ENCODE assay signal across 7 mouse cellular contexts in the genomic region with DNA sequence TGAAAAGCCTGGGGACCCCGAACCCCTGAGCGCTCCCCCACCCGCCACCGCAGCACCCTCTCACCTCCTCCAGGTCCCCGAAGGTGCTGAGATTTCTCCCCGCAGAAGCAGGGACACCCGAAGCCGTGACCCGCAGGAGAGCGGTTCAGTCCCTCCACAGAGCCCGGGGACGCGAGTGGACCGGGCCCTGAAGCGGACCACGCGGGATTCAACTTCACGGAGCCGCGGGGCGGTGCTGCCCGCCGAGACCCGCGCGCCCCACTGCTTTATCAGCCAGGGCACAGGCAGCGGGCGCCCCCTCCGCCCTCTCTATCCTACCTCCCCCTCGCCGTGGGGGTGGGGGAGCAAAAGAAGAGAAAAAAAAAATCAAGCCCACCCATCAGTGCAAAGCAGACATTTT. TPM values are rescaled to one million over a fixed set of nuclear protein-coding genes. Genes with fewer than 3 reads are reported as not detected.
DNase-seq lines count a peak whose midpoint lies in the region; ATAC-seq and TF ChIP-seq lines count a peak whose summit lies in the region.

No protein-coding gene starts in this region.

- no peak for DNase-seq in kidney, postnatal 0 days (ENCODE audit: low spot score)
- no peak for DNase-seq in kidney, adult 18-20 months
- DNase-seq in cerebellum, postnatal 25 days: peak; percentile 46 to 52
- DNase-seq in forebrain, postnatal 0 days: no peak
- no peak for DNase-seq in spleen, postnatal 10 days (ENCODE audit: low spot score in 2 of 2)

- peak overlapping the region; percentile 97 for H3K4me2 ChIP-seq in kidney, postnatal 0 days (ENCODE audit: low read length)
- H3K4me2 ChIP-seq in forebrain, postnatal 0 days (ENCODE audit: low read depth): peak overlapping the region; percentile 83
- peak overlapping the region; percentile 44 for H3K4me2 ChIP-seq in liver, embryonic 16.5 days (ENCODE audit: low read depth, low read length)

- no peak for TF ChIP-seq CTCF in kidney, postnatal 0 days (IDR thresholded peaks at IDR 0.05; ENCODE audit: low read depth)
- TF ChIP-seq CTCF in forebrain, postnatal 0 days (IDR thresholded peaks at IDR 0.05; ENCODE audit: low read depth): no peak

- peak overlapping the region; percentile 46 for H3K4me3 ChIP-seq in kidney, postnatal 0 days (replicated peaks; ENCODE audit: low read depth, low read length)
- H3K4me3 ChIP-seq in forebrain, postnatal 0 days (ENCODE audit: low read depth, low read length): peak overlapping the region; percentile 79
- H3K4me3 ChIP-seq in liver, embryonic 16.5 days (ENCODE audit: low read depth, low read length): peak overlapping the region; percentile 33

- no peak overlapping the region for H3K27ac ChIP-seq in kidney, postnatal 0 days
- peak overlapping the region; percentile 75 for H3K27ac ChIP-seq in forebrain, postnatal 0 days (ENCODE audit: low read depth, low read length)
- no peak overlapping the region for H3K27ac ChIP-seq in liver, embryonic 16.5 days (ENCODE audit: low read length)

- no peak for ATAC-seq in kidney, postnatal 0 days (replicated peaks; ENCODE audit: low FRiP score, low read depth)
- peak; percentile 38 for ATAC-seq in forebrain, postnatal 0 days
- ATAC-seq in liver, embryonic 16.5 days (ENCODE audit: low read depth): no peak
- no peak for ATAC-seq in megakaryocyte, adult 5-6 weeks (ENCODE audit: poor library complexity, severe bottlenecking)

- no peaks in the 10 kb centered on the region for H3K27me3 ChIP-seq in kidney, postnatal 0 days (ENCODE audit: insufficient read depth, low read length)
- H3K27me3 ChIP-seq in forebrain, postnatal 0 days (ENCODE audit: insufficient read depth, low read length): no peaks in the 10 kb centered on the region
- H3K27me3 ChIP-seq in liver, embryonic 16.5 days (ENCODE audit: control insufficient read depth, insufficient read depth, low read depth, low read length): peaks cover 34% of the 10 kb centered on the region

- under 1% methylated on average over 30 of the region's 31 CpGs for WGBS in kidney, postnatal 0 days
- WGBS in forebrain, postnatal 0 days: 1% methylated on average over 31 of the region's 31 CpGs
- 1% methylated on average over 31 of the region's 31 CpGs for WGBS in liver, embryonic 16.5 days (ENCODE audit: insufficient replicate concordance)

- no peaks in the 10 kb centered on the region for H3K9me3 ChIP-seq in kidney, postnatal 0 days (replicated peaks; ENCODE audit: low read length)
- H3K9me3 ChIP-seq in forebrain, postnatal 0 days (ENCODE audit: low read length): no peaks in the 10 kb centered on the region
- no peaks in the 10 kb centered on the region for H3K9me3 ChIP-seq in liver, embryonic 16.5 days (replicated peaks; ENCODE audit: control insufficient read depth, low read length)

- H3K4me1 ChIP-seq in kidney, postnatal 0 days (replicated peaks; ENCODE audit: insufficient read depth, low read length): no peaks in the 10 kb centered on the region; the same call in 1 of the 2 replicates
- H3K4me1 ChIP-seq in forebrain, postnatal 0 days (ENCODE audit: insufficient read depth): no peaks in the 10 kb centered on the region
- no peaks in the 10 kb centered on the region for H3K4me1 ChIP-seq in liver, embryonic 16.5 days (ENCODE audit: control insufficient read depth, low read depth, low read length)

- H3K9ac ChIP-seq in kidney, postnatal 0 days (ENCODE audit: low read depth, low read length): peak overlapping the region; percentile 37; the same call in 1 of the 2 replicates
- peak overlapping the region; percentile 87 for H3K9ac ChIP-seq in forebrain, postnatal 0 days
- no peak overlapping the region for H3K9ac ChIP-seq in liver, embryonic 16.5 days (ENCODE audit: low read depth, low read length)

- no peaks in the 10 kb centered on the region for H3K36me3 ChIP-seq in kidney, postnatal 0 days (ENCODE audit: insufficient read depth, low read length)
- no peaks in the 10 kb centered on the region for H3K36me3 ChIP-seq in forebrain, postnatal 0 days (ENCODE audit: insufficient read depth)
- H3K36me3 ChIP-seq in liver, embryonic 16.5 days (ENCODE audit: control insufficient read depth, insufficient read depth): no peaks in the 10 kb centered on the region

RNA-seq across cellular contexts. Expression of a gene that starts 0.4 kb away (rescaled TPM):
- polyA plus RNA-seq in kidney, postnatal 0 days (2015; fragmentation: Nextera tagmentation; extraction: Ambion mirVana): 0.36 and 0.64 TPM in 2 replicates
- 28.3 and 35.7 TPM in 2 replicates for total RNA-seq in forebrain, postnatal 0 days (2014; rRNA removed)
- polyA plus RNA-seq in forebrain, postnatal 0 days (2015; fragmentation: Nextera tagmentation; extraction: Ambion mirVana): 18.7 and 34.5 TPM in 2 replicates
- 0.04 TPM in 1 of 2 replicates, not detected in the other for polyA plus RNA-seq in liver, embryonic 16.5 days (2015; fragmentation: Nextera tagmentation; extraction: Ambion mirVana)
- not detected in 2 replicates for total RNA-seq in megakaryocyte, adult 5-6 weeks (2015)
- total RNA-seq in megakaryocyte, adult 5-6 weeks (2017): not detected in 2 replicates

Comparison
In these comparisons a context has a peak if more than half of its experiments do, and no peak if none do; other contexts are left out.
1. DNase-seq: peak in cerebellum, postnatal 25 days (2 of 2); none in kidney, postnatal 0 days (single experiment), kidney, adult 18-20 months (single experiment), forebrain, postnatal 0 days (single experiment) and spleen, postnatal 10 days (0 of 2).
2. H3K4me2 ChIP-seq: peak in every context shown above with its lines; median percentile 97 in kidney, postnatal 0 days; 83 in forebrain, postnatal 0 days; 44 in liver, embryonic 16.5 days.
3. RNA of a gene that starts 0.4 kb away (polyA plus RNA-seq): 18.7 to 34.5 TPM in forebrain, postnatal 0 days; 0.36 to 0.64 TPM in kidney, postnatal 0 days and 0.04 TPM in liver, embryonic 16.5 days; every median in the first group is over 10 times any median in the second.
4. Peak in every context shown above with its lines, with median percentiles within 50 percentile points of each other: H3K4me3 ChIP-seq.